Mouse (Mus musculus) megakaryocyte, adult 5-6 weeks (primary cell): ENCODE measurements around the gene Ncoa7. TPM values are rescaled to one million over a fixed set of nuclear protein-coding genes. Genes with fewer than 3 reads are reported as not detected.

Source experiments
- ATAC-seq: 2 replicates; pipeline ENCODE4 v1.8.0; 2016; ENCODE audit warnings: mild to moderate bottlenecking, inconsistent platforms; ENCODE audit not compliant: poor library complexity, severe bottlenecking
- total RNA-seq, 2 experiments: library from RNA; stranded (forward) in 1 of 2; stranded (reverse) in 1 of 2; fragments of 153-499, 151-499 nt in 1 of 2; fragments of 221-1000, 200-1000 nt in 1 of 2; gene quantifications; 2 replicates each; pipeline versions ENCODE4 v1.2.3 to v1.2.4; 2015 to 2017

Gene Ncoa7
- total RNA-seq, 2 experiments from 2014 or later = 21.9 to 31.3 TPM

DNA sequence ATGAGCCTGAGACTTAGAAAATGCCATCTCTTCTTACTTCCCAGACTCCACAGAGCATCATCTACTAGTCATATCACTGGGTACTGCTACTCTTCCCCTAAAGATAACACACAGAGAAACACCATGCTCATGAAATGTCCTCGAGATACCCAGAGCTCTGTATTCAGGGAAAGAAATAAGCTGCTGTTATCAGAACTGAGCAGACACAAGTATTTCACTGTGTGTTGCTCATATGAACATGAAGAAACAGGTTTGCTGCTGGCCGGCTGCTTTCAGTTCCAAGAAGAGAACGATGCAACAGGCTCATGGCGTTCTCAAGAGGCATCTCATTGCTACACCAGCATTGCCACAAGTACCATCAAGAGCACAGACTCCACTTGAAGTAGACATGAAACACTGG, 53.3 kb downstream of the Ncoa7 start:
- ATAC-seq = 0 out of 2 replicates have a peak, but pooled peaks have one; percentile 11

- ATAC-seq = no peak
Measured at GRCm38 (mm10) chr10:30745238-30745974, 57.7 kb downstream of the Ncoa7 start.

DNA sequence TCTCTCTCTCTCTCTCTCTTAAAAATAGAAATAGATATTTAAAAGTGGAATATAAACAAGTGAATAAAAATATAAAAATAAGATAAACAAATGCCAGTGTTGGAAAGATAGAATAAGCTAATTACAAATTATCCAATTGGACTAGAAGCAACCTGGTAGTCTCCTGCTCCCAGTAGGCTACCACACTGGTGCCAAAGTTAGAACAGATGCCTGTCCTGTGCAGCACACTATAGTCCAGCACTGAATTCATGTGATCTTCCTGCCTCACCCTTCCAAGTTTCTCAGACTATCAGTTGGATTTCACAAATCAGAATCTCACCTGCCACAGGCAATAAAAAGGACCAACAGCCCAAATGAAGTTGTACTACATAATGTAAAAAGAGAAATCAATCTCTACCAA, 59.9 kb downstream of the Ncoa7 start:
- no peak for ATAC-seq

GRCm38 (mm10) chr10:30738403-30738802, 64.7 kb downstream of the Ncoa7 start:
- no peak for ATAC-seq

DNA sequence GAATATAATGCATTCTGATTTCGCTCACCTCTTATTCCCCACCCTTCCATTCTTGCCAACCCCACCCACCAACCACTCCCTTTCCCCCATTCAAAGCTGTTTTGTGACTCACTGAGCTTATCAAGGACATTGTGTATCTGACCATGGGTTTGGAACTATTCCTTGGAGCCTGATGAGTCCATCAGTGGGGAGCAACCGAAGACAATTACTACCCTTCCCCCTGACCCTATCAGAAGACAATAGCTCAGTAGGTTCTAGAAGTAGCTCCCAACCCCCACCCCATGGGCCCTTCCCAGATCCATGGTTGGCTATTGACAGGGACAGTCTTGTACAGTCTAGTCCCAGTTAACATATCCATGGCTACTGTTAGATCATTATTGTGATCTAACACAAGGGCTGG, 65.8 kb downstream of the Ncoa7 start:
- no peak for ATAC-seq

GRCm38 (mm10) chr10:30733148-30733785, 69.9 kb downstream of the Ncoa7 start:
- ATAC-seq = no peak

GRCm38 (mm10) chr10:30731321-30731914, 71.7 kb downstream of the Ncoa7 start:
- no peak for ATAC-seq

- ATAC-seq = no peak
Measured at GRCm38 (mm10) chr10:30730791-30731190, 72.3 kb downstream of the Ncoa7 start.

- ATAC-seq = no peak
Measured at GRCm38 (mm10) chr10:30729157-30730096, 73.7 kb downstream of the Ncoa7 start.

GRCm38 (mm10) chr10:30723014-30723413, 80.1 kb downstream of the Ncoa7 start:
- ATAC-seq = peak; percentile 64

DNA sequence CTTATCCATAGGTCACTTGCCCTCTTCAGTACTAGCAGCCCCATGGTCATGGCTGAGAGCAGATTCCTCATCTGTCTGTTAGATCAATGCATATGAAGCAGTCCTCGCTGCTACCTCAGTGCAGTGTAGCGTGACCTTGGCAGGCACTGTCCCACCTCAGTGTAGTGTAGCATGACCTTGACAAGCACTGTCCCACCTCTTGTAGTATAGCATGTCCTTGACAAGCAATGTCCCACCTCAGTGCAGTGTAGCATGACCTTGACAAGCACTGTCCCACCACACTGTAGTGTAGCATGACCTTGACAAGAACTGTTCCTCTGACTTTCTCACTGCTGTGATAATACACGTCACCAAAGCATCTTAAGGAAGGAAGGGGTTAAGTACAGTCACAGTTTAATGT, 82.6 kb downstream of the Ncoa7 start:
- no peak for ATAC-seq

- no peak for ATAC-seq
Measured at GRCm38 (mm10) chr10:30719947-30720346, 83.2 kb downstream of the Ncoa7 start.

GRCm38 (mm10) chr10:30718703-30719340, 84.3 kb downstream of the Ncoa7 start:
- peak; percentile 93 for ATAC-seq

DNA sequence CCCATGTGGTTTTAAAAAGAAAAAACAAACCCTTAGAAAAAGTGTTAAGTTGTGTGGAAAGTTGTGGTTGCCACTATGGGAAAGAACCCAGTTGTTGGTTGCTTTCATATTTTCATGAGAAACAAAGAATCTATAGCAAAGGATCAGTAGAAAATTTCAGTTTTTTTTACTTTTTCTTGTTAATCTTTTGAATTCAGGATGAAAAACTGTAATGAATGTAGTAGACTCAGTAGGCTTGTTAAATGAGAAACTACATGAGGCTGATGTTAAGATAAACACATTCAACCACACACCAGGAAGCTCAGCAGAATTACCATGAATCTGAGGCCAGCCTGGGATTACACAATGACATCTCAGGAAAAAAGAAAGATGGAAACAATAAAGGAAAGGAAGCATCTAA, 87.0 kb downstream of the Ncoa7 start:
- no peak for ATAC-seq

GRCm38 (mm10) chr10:30712540-30712939, 90.6 kb downstream of the Ncoa7 start:
- no peak for ATAC-seq

DNA sequence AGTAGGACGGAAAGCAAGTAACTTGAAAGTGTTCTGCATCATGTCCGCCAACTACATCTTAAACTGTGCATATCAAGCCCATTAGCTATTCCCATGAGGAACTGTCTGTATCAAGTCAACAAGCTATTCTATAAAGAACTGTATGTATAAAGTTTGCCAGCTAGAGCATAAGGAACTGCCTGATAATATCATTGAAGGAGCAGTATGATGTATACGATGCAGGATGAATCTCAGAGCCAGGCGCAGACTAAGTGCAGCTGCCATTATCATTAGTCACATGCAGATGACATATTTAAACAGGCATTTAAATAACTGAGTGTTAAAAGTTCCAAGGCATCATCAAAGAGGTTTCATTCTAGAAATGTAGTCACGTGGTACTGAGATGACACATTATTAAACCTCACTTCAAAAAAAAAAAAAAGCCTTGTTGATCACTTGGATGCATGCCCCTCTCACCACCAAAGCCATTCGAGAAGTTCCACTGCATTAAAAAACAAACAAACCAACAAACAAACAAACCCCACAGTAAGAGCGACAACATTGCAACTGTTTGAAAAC, 93.2 kb downstream of the Ncoa7 start:
- no peak for ATAC-seq

GRCm38 (mm10) chr10:30708039-30708438, 95.1 kb downstream of the Ncoa7 start:
- no peak for ATAC-seq

DNA sequence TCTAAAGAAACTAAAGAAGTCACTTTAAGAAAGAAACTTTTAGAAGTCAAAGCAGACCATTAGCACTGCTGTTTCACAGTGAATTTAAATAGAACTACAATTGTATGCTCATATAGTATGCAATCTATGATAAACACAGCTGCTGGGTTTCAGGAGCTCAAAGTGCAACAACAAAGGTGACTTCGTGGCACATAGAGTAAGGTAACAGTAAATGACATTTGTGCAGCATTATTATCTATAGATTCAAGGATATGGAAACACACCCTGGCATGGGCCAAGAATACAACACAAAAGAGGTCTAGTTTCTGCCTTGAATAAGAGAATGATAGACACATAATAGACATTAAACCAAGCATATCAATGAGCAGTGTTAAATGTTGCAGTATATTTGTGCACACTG, 100.5 kb downstream of the Ncoa7 start:
- ATAC-seq = no peak

DNA sequence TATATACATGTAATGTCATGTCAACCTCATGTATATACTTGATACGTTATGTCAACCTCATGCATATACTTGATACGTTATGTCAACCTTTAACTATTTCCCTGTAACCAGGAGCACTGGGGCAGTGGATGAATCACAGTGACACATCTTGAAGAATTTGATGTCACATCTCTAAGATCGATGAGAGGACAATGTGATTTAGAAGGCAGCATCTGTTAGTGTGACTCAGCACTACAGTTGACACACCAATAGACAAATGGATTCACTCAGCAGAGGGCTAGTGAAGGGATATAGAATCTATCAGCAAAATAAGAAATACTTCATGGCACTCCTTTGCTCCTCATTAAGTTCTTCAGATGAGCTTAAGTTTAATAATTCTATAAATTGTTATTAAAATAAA, 116.3 kb downstream of the Ncoa7 start:
- no peak for ATAC-seq

DNA sequence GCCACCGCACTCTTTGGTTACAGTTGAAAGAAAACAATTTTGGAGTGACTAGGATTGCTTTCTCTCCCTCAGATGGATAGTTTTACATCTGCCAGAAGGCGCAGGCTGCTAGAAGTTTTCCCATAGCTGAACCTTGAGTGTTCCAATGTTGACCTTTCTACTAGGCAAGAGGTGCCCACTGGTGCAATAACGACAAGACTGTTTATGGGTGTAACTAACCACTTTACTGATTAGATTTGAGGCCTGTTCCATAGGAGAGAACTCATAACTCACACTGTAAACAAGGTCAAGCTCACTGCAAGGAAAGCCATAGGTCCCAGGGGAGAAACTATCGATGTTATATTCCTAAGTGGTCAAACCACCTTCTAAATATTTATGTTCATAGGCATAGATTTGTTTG, 119.7 kb downstream of the Ncoa7 start:
- no peak for ATAC-seq
